Mouse (Mus musculus): ENCODE measurements at regions not wholly inside any gene's neighbourhood (a gene's known extent, or its start where the extent isn't known, plus 50 kb on each side); places are given as distances from the start of the nearest gene placed in this dataset.

GRCm38 (mm10) chr9:14215961-14216360 lies 58.9 kb upstream of the Sesn3 start:
- H3K27me3 ChIP-seq (ENCODE audit: control insufficient read depth, insufficient read depth, low read length), result no peaks in the 10 kb centered on the region
- H3K9ac ChIP-seq (ENCODE audit: low read length), result no peak overlapping the region
- H3K36me3 ChIP-seq (ENCODE audit: control insufficient read depth, insufficient read depth, low read length), result no peaks in the 10 kb centered on the region
- no peak overlapping the region for H3K4me3 ChIP-seq (replicated peaks; ENCODE audit: low read length)
- H3K9me3 ChIP-seq (replicated peaks; ENCODE audit: control insufficient read depth, low read length), result no peaks in the 10 kb centered on the region
- no peak for ATAC-seq (ENCODE audit: insufficient read depth, low FRiP score)
- H3K27ac ChIP-seq (ENCODE audit: low read length), result no peak overlapping the region
- no peak overlapping the region for H3K4me2 ChIP-seq (ENCODE audit: low read depth, low read length)
- WGBS, result 65% methylated on average over 5 of the region's 5 CpGs
- H3K4me1 ChIP-seq (ENCODE audit: control insufficient read depth, insufficient read depth, low read length), result 0 out of 2 replicates have a peak, but pooled peaks cover 10% of the 10 kb centered on the region

- WGBS, result 33% methylated on average over 2 of the region's 2 CpGs
- Histone ChIP-seq H3K27me3 (ENCODE audit: control insufficient read depth, insufficient read depth, low read length) (no peaks in the 10 kb centered on the region), H3K9me3 (replicated peaks; ENCODE audit: control insufficient read depth, low read length) (no peaks in the 10 kb centered on the region), H3K27ac (ENCODE audit: low read length) (no peak overlapping the region), H3K9ac (ENCODE audit: low read length) (no peak overlapping the region), H3K4me2 (ENCODE audit: low read depth, low read length) (no peak overlapping the region), H3K4me3 (replicated peaks; ENCODE audit: low read length) (no peak overlapping the region), H3K36me3 (ENCODE audit: control insufficient read depth, insufficient read depth, low read length) (no peaks in the 10 kb centered on the region), H3K4me1 (ENCODE audit: control insufficient read depth, insufficient read depth, low read length) (no peaks in the 10 kb centered on the region)
- no peak for ATAC-seq (ENCODE audit: insufficient read depth, low FRiP score)
Measured at GRCm38 (mm10) chr9:14222936-14223335, 51.9 kb upstream of the Sesn3 start.

Measured in stomach, embryonic 16.5 days (tissue).